Mouse (Mus musculus): ENCODE measurements around the gene Tpm3.

- no peak for TF ChIP-seq JUND (IDR thresholded peaks at IDR 0.05; ENCODE audit: low read depth, low read length)
- TF ChIP-seq E2F4 (IDR thresholded peaks at IDR 0.05; ENCODE audit: borderline replicate concordance, low read depth, low read length), result peak; percentile 82; the same call in 1 of the 2 replicates
- no peak for TF ChIP-seq POLR2AphosphoS5 (IDR thresholded peaks at IDR 0.05; ENCODE audit: borderline replicate concordance, low read depth, low read length)
- no peak for TF ChIP-seq CTCF (IDR thresholded peaks at IDR 0.05 in 2 of 3, conservative IDR thresholded peaks at IDR 0.05 in 1 of 3; ENCODE audit: control insufficient read depth in 1 of 3, insufficient read depth in 1 of 3, low read depth in 2 of 3, low read length in 3 of 3, poor library complexity in 1 of 3, severe bottlenecking in 1 of 3)
- TF ChIP-seq POLR2A (IDR thresholded peaks at IDR 0.05; ENCODE audit: control insufficient read depth in 1 of 2, insufficient read depth in 1 of 2, low read depth in 1 of 2, low read length in 2 of 2, poor library complexity in 1 of 2), result peak in 1 of 2 experiments; percentile 81; a peak in 1 of 4 replicates
- peak; percentile 80 for TF ChIP-seq HCFC1 (IDR thresholded peaks at IDR 0.05; ENCODE audit: low read depth, low read length)
- TF ChIP-seq EP300 (IDR thresholded peaks at IDR 0.05; ENCODE audit: low read depth in 1 of 2, low read length in 2 of 2), result no peak
Measured at GRCm38 (mm10) chr3:90079133-90079762, 6.8 kb downstream of the Tpm3 start.
